12 mouse cellular contexts compared by ENCODE assay signal in genomic region chr11:90240652-90241330, GRCm38 (mm10). TPM values are rescaled to one million over a fixed set of nuclear protein-coding genes. Genes with fewer than 3 reads are reported as not detected.
DNase-seq lines count a peak whose midpoint lies in the region; ATAC-seq lines count a peak whose summit lies in the region.
"Had no signal": no experiment of that assay in that cellular context is flagged by ENCODE, and none has a peak within 500 bp of the region (broad histone marks: within the 10 kb centered on the region; RNA-seq: fewer than 3 reads in every experiment).

No protein-coding gene starts in this region.

- DNase-seq in CD4-positive, CD25-positive, alpha-beta regulatory T cell, adult 2 months (ENCODE audit: low read depth, low spot score) = peak; percentile 32
- DNase-seq in c-Kit-positive CD71-negative TER-119-negative erythroid progenitor cells, embryonic 14.5 days (ENCODE audit: low read depth) = peak; percentile 64
- peak; percentile 72 for DNase-seq in lung, postnatal 14 days
- no peak for DNase-seq in layer of hippocampus, adult 11-12 months (ENCODE audit: low spot score)
- no peak for DNase-seq in gastrocnemius, postnatal 10 days
- DNase-seq: cerebellum, postnatal 14 days; retina, postnatal 1 day had no signal

- H3K4me3 ChIP-seq in intestine, embryonic 16.5 days (ENCODE audit: low read length) = no peak overlapping the region
- no peak overlapping the region for H3K4me3 ChIP-seq in intestine, embryonic 15.5 days (replicated peaks)
- H3K4me3 ChIP-seq in heart, embryonic 11.5 days (ENCODE audit: low read depth, low read length) = no peak overlapping the region

- no peaks in the 10 kb centered on the region for H3K27me3 ChIP-seq in intestine, embryonic 16.5 days (replicated peaks; ENCODE audit: control insufficient read depth, insufficient read depth, low read length)
- no peaks in the 10 kb centered on the region for H3K27me3 ChIP-seq in intestine, embryonic 15.5 days (replicated peaks)
- H3K27me3 ChIP-seq in heart, embryonic 11.5 days (ENCODE audit: control insufficient read depth, insufficient read depth, low read length) = no peaks in the 10 kb centered on the region

- H3K36me3 ChIP-seq in intestine, embryonic 16.5 days (ENCODE audit: control insufficient read depth, insufficient read depth, low read length) = no peaks in the 10 kb centered on the region
- H3K36me3 ChIP-seq in intestine, embryonic 15.5 days = no peaks in the 10 kb centered on the region
- H3K36me3 ChIP-seq in heart, embryonic 11.5 days (ENCODE audit: control insufficient read depth, insufficient read depth, low read length) = no peaks in the 10 kb centered on the region

- no peak overlapping the region for H3K4me2 ChIP-seq in intestine, embryonic 16.5 days (ENCODE audit: low read depth, low read length)
- no peak overlapping the region for H3K4me2 ChIP-seq in intestine, embryonic 15.5 days (replicated peaks)
- no peak overlapping the region for H3K4me2 ChIP-seq in heart, embryonic 11.5 days
- H3K4me2 ChIP-seq: midbrain, embryonic 11.5 days had no signal

- WGBS in intestine, embryonic 16.5 days = 29% methylated on average over 6 of the region's 6 CpGs
- WGBS in intestine, embryonic 15.5 days = 38% methylated on average over 6 of the region's 6 CpGs
- WGBS in heart, embryonic 11.5 days (ENCODE audit: insufficient replicate concordance) = 12% methylated on average over 6 of the region's 6 CpGs

- no peaks in the 10 kb centered on the region for H3K9me3 ChIP-seq in intestine, embryonic 16.5 days (ENCODE audit: control insufficient read depth, low read length)
- H3K9me3 ChIP-seq in intestine, embryonic 15.5 days = no peaks in the 10 kb centered on the region
- no peaks in the 10 kb centered on the region for H3K9me3 ChIP-seq in heart, embryonic 11.5 days (replicated peaks; ENCODE audit: control insufficient read depth, low read length)

- no peak overlapping the region for H3K9ac ChIP-seq in intestine, embryonic 16.5 days (ENCODE audit: low read depth, low read length)
- no peak overlapping the region for H3K9ac ChIP-seq in intestine, embryonic 15.5 days
- no peak overlapping the region for H3K9ac ChIP-seq in heart, embryonic 11.5 days (ENCODE audit: low read depth, low read length)

- no peaks in the 10 kb centered on the region for H3K4me1 ChIP-seq in intestine, embryonic 16.5 days (ENCODE audit: control insufficient read depth, insufficient read depth, low read length)
- H3K4me1 ChIP-seq in intestine, embryonic 15.5 days (replicated peaks) = no peaks in the 10 kb centered on the region
- peaks cover 3% of the 10 kb centered on the region; the same call in 1 of the 2 replicates for H3K4me1 ChIP-seq in heart, embryonic 11.5 days (ENCODE audit: control insufficient read depth, insufficient read depth, low read length)

- H3K27ac ChIP-seq in intestine, embryonic 16.5 days (ENCODE audit: low read length) = no peak overlapping the region
- H3K27ac ChIP-seq in intestine, embryonic 15.5 days = no peak overlapping the region
- H3K27ac ChIP-seq in heart, embryonic 11.5 days (ENCODE audit: low read depth, low read length) = no peak overlapping the region

- peak; percentile 50 for ATAC-seq in intestine, embryonic 16.5 days
- no peak for ATAC-seq in intestine, embryonic 15.5 days
- ATAC-seq in heart, embryonic 11.5 days (replicated peaks; ENCODE audit: insufficient number of reproducible peaks, low FRiP score, low TSS enrichment) = no peak
- ATAC-seq: activated CD4-positive, CD25-positive, alpha-beta regulatory T cell, adult 4 months had no signal

RNA-seq across cellular contexts. Expression of gene Mmd, which starts 8.5 kb away (rescaled TPM):
- 47.7 and 49.4 TPM in 2 replicates for polyA plus RNA-seq in intestine, embryonic 16.5 days (2015; fragmentation: Nextera tagmentation; extraction: Ambion mirVana)
- polyA plus RNA-seq in intestine, embryonic 15.5 days (2015; fragmentation: Nextera tagmentation; extraction: Ambion mirVana) = 46.7 and 52.6 TPM in 2 replicates
- 10 to 100 TPM; 14.5 to 18.7 TPM for total RNA-seq in gastrocnemius, postnatal 10 days (2021)
- 76.1 and 93.0 TPM in 2 replicates for polyA plus RNA-seq in heart, embryonic 11.5 days (2014; fragmentation: Nextera tagmentation; extraction: Ambion mirVana)

RNA-seq across cellular contexts. Expression of gene Gm45716, which starts 53.3 kb away (rescaled TPM):
- 9.4 and 9.7 TPM in 2 replicates for polyA plus RNA-seq in intestine, embryonic 16.5 days (2015; fragmentation: Nextera tagmentation; extraction: Ambion mirVana)
- 9.8 and 12.3 TPM in 2 replicates for polyA plus RNA-seq in intestine, embryonic 15.5 days (2015; fragmentation: Nextera tagmentation; extraction: Ambion mirVana)
- total RNA-seq in gastrocnemius, postnatal 10 days (2021) = 1 to 10 TPM; 4.2 to 5.3 TPM
- polyA plus RNA-seq in heart, embryonic 11.5 days (2014; fragmentation: Nextera tagmentation; extraction: Ambion mirVana) = 50.9 TPM in 2 replicates

Comparison
In these comparisons a context has a peak if more than half of its experiments do, and no peak if none do; other contexts are left out.
1. DNase-seq: peak in CD4-positive, CD25-positive, alpha-beta regulatory T cell, adult 2 months (single experiment), c-Kit-positive CD71-negative TER-119-negative erythroid progenitor cells, embryonic 14.5 days (single experiment) and lung, postnatal 14 days (single experiment); none in layer of hippocampus, adult 11-12 months (single experiment) and gastrocnemius, postnatal 10 days (single experiment).